In the genomic region with DNA sequence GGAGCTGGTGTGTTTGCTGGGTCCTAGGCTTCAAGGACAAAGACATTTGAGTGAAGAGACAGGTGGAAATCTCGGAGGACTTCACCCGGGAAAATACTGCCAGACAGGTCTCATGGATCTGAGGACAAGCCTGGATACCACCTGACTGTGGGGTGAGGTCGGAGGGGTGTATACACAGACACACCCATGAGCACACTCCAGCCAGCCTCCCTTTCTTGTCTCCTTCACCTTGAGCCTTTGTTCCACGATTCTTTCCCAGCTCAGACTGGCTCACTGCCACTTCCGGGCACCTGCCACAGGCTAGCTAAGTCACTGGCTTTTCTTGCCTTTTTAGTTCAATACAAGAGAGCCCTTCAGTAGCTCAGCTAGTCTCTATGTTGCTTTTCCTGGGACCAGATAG, we compare ENCODE assay signal across 18 mouse cellular contexts. TPM values are rescaled to one million over a fixed set of nuclear protein-coding genes. Genes with fewer than 3 reads are reported as not detected.
DNase-seq lines count a peak whose midpoint lies in the region; ATAC-seq and TF ChIP-seq lines count a peak whose summit lies in the region.
"Had no signal": no experiment of that assay in that cellular context is flagged by ENCODE, and none has a peak within 500 bp of the region (broad histone marks: within the 10 kb centered on the region; RNA-seq: fewer than 3 reads in every experiment).

No protein-coding gene starts in this region.

- DNase-seq in embryonic facial prominence, embryonic 10.5 days (ENCODE audit: low spot score): no peak
- no peak for DNase-seq in lung, embryonic 14.5 days
- no peak for DNase-seq in lung, postnatal 10 days
- peak; percentile 69 for DNase-seq in ES-E14 (ENCODE audit: low read depth, low spot score)
- DNase-seq in limb, embryonic 14.5 days (ENCODE audit: low spot score): no peak
- no peak for DNase-seq in retina, embryonic 14.5 days (ENCODE audit: low spot score)
- DNase-seq in neural tube, embryonic 10.5 days (ENCODE audit: extremely low spot score, low spot score): no peak
- DNase-seq: B cell, adult 2 months; right cerebral cortex, postnatal 14 days had no signal

- H3K9ac ChIP-seq in embryonic facial prominence, embryonic 13.5 days: peak overlapping the region; percentile 33; the same call in 1 of the 2 replicates
- H3K9ac ChIP-seq in lung, embryonic 14.5 days: no peak overlapping the region
- H3K9ac ChIP-seq in ES-E14 (ENCODE audit: insufficient read depth, low read depth, low read length, poor library complexity, severe bottlenecking): peak overlapping the region; percentile 20; the same call in 1 of the 2 replicates
- no peak overlapping the region for H3K9ac ChIP-seq in limb, embryonic 14.5 days (ENCODE audit: low read depth, low read length, severe bottlenecking)
- H3K9ac ChIP-seq: heart, embryonic 13.5 days; neural tube, embryonic 12.5 days had no signal

- no peak for TF ChIP-seq POLR2A in limb, embryonic 14.5 days (IDR thresholded peaks at IDR 0.05; ENCODE audit: borderline replicate concordance, extremely low read depth, insufficient read depth, insufficient read length)

- no peaks in the 10 kb centered on the region for H3K9me3 ChIP-seq in embryonic facial prominence, embryonic 13.5 days
- H3K9me3 ChIP-seq in embryonic facial prominence, embryonic 10.5 days: no peaks in the 10 kb centered on the region
- H3K9me3 ChIP-seq in lung, embryonic 14.5 days (ENCODE audit: low read depth, low read length): no peaks in the 10 kb centered on the region
- H3K9me3 ChIP-seq in ES-E14 (ENCODE audit: control insufficient read depth, insufficient read depth, low read depth, low read length): no peaks in the 10 kb centered on the region
- no peaks in the 10 kb centered on the region for H3K9me3 ChIP-seq in limb, embryonic 14.5 days (ENCODE audit: control insufficient read depth, low read length)
- H3K9me3 ChIP-seq: heart, embryonic 13.5 days; neural tube, embryonic 12.5 days had no signal

- no peak for TF ChIP-seq CTCF in lung, embryonic 14.5 days (IDR thresholded peaks at IDR 0.05; ENCODE audit: low read depth)

- no peak overlapping the region for H3K4me3 ChIP-seq in embryonic facial prominence, embryonic 13.5 days
- H3K4me3 ChIP-seq in embryonic facial prominence, embryonic 10.5 days: no peak overlapping the region
- no peak overlapping the region for H3K4me3 ChIP-seq in lung, embryonic 14.5 days (ENCODE audit: low read depth, low read length)
- peak overlapping the region; percentile 33 to 48; a peak in 3 of 4 replicates for H3K4me3 ChIP-seq in ES-E14 (ENCODE audit: insufficient read depth in 1 of 2, low read depth in 1 of 2, low read length in 2 of 2, poor library complexity in 1 of 2, severe bottlenecking in 1 of 2)
- H3K4me3 ChIP-seq in limb, embryonic 14.5 days (replicated peaks; ENCODE audit: low read length): no peak overlapping the region
- H3K4me3 ChIP-seq: heart, embryonic 13.5 days; neural tube, embryonic 12.5 days had no signal

- in situ Hi-C loops in ES-E14 (cut with MboI; ENCODE audit: low sequenced_read_pairs in 2 of 2, unreplicated experiment in 2 of 2): no loop called here

- H3K27ac ChIP-seq in embryonic facial prominence, embryonic 13.5 days: peak overlapping the region; percentile 88
- H3K27ac ChIP-seq in embryonic facial prominence, embryonic 10.5 days (replicated peaks): no peak overlapping the region; the same call in 1 of the 2 replicates
- H3K27ac ChIP-seq in lung, embryonic 14.5 days (ENCODE audit: low read depth): peak overlapping the region; percentile 75; the same call in 1 of the 2 replicates
- peak overlapping the region; percentile 70 for H3K27ac ChIP-seq in ES-E14 (ENCODE audit: insufficient read depth, low read depth, low read length, poor library complexity, severe bottlenecking)
- H3K27ac ChIP-seq in limb, embryonic 14.5 days (replicated peaks; ENCODE audit: low read depth, low read length): peak overlapping the region; percentile 72; the same call in 1 of the 2 replicates
- H3K27ac ChIP-seq: neural tube, embryonic 12.5 days had no signal

- WGBS in embryonic facial prominence, embryonic 13.5 days: 59% methylated on average over 5 of the region's 5 CpGs
- WGBS in embryonic facial prominence, embryonic 10.5 days: 64% methylated on average over 5 of the region's 5 CpGs
- 54% methylated on average over 5 of the region's 5 CpGs for WGBS in lung, embryonic 14.5 days
- WGBS in limb, embryonic 14.5 days: 63% methylated on average over 5 of the region's 5 CpGs

- H3K4me2 ChIP-seq in embryonic facial prominence, embryonic 13.5 days: no peak overlapping the region
- H3K4me2 ChIP-seq in lung, embryonic 14.5 days: no peak overlapping the region
- H3K4me2 ChIP-seq in limb, embryonic 14.5 days (replicated peaks; ENCODE audit: low read depth, low read length, severe bottlenecking): no peak overlapping the region
- H3K4me2 ChIP-seq: heart, embryonic 13.5 days; neural tube, embryonic 12.5 days had no signal

- no peaks in the 10 kb centered on the region for H3K36me3 ChIP-seq in embryonic facial prominence, embryonic 13.5 days
- no peaks in the 10 kb centered on the region for H3K36me3 ChIP-seq in embryonic facial prominence, embryonic 10.5 days (replicated peaks)
- no peaks in the 10 kb centered on the region for H3K36me3 ChIP-seq in lung, embryonic 14.5 days (ENCODE audit: insufficient read depth)
- no peaks in the 10 kb centered on the region for H3K36me3 ChIP-seq in ES-E14 (ENCODE audit: control insufficient read depth, insufficient read depth, low read length, poor library complexity, severe bottlenecking)
- no peaks in the 10 kb centered on the region for H3K36me3 ChIP-seq in limb, embryonic 14.5 days (ENCODE audit: control insufficient read depth, insufficient read depth, low read length)
- H3K36me3 ChIP-seq: heart, embryonic 13.5 days; neural tube, embryonic 12.5 days had no signal

- ATAC-seq in embryonic facial prominence, embryonic 13.5 days (ENCODE audit: insufficient number of reproducible peaks, insufficient read depth, low FRiP score, low TSS enrichment, low read depth): no peak
- no peak for ATAC-seq in lung, embryonic 14.5 days (ENCODE audit: insufficient read depth)
- ATAC-seq in limb, embryonic 14.5 days (ENCODE audit: low FRiP score, low read depth): no peak
- ATAC-seq: hindbrain, embryonic 16.5 days had no signal

- peaks cover 47% of the 10 kb centered on the region for H3K4me1 ChIP-seq in embryonic facial prominence, embryonic 13.5 days
- H3K4me1 ChIP-seq in embryonic facial prominence, embryonic 10.5 days: peaks cover 44% of the 10 kb centered on the region
- H3K4me1 ChIP-seq in lung, embryonic 14.5 days (ENCODE audit: insufficient read depth): peaks cover 24% of the 10 kb centered on the region
- peaks cover 9 to 22% of the 10 kb centered on the region in 2 experiments; a peak in 3 of 4 replicates for H3K4me1 ChIP-seq in ES-E14 (ENCODE audit: control insufficient read depth in 2 of 2, insufficient read depth in 2 of 2, low read length in 2 of 2, poor library complexity in 1 of 2)
- H3K4me1 ChIP-seq in limb, embryonic 14.5 days (ENCODE audit: control insufficient read depth, insufficient read depth, low read length): peaks cover 39% of the 10 kb centered on the region

- no peaks in the 10 kb centered on the region for H3K27me3 ChIP-seq in embryonic facial prominence, embryonic 13.5 days
- peaks cover 34% of the 10 kb centered on the region; the same call in 1 of the 2 replicates for H3K27me3 ChIP-seq in embryonic facial prominence, embryonic 10.5 days (replicated peaks; ENCODE audit: low read depth, poor library complexity, severe bottlenecking)
- H3K27me3 ChIP-seq in lung, embryonic 14.5 days (ENCODE audit: insufficient read depth, low read length): no peaks in the 10 kb centered on the region
- H3K27me3 ChIP-seq in limb, embryonic 14.5 days (ENCODE audit: control insufficient read depth, insufficient read depth, low read length): no peaks in the 10 kb centered on the region
- H3K27me3 ChIP-seq: neural tube, embryonic 12.5 days had no signal

TF ChIP-seq in ES-E14, 5 proteins besides CTCF, POLR2A, EP300 and RAD21 (continues in another document):
- TF ChIP-seq HCFC1 (IDR thresholded peaks at IDR 0.05; ENCODE audit: borderline replicate concordance, insufficient read depth, low read length) (no peak), MAFK (IDR thresholded peaks at IDR 0.05; ENCODE audit: insufficient read depth, low read depth, low read length) (no peak)

RNA-seq across cellular contexts. Expression of gene Acvr1b, which starts 9.6 kb away (rescaled TPM):
- polyA plus RNA-seq in embryonic facial prominence, embryonic 13.5 days (2015; fragmentation: Nextera tagmentation; extraction: Ambion mirVana): 8.0 TPM in 2 replicates
- 5.5 and 6.2 TPM in 2 replicates for polyA plus RNA-seq in embryonic facial prominence, embryonic 10.5 days (2016; fragmentation: Nextera tagmentation; extraction: Ambion mirVana)
- polyA plus RNA-seq in lung, embryonic 14.5 days (2014; fragmentation: Nextera tagmentation; extraction: Ambion mirVana): 6.3 and 6.4 TPM in 2 replicates
- total RNA-seq in ES-E14 (2012; rRNA removed): 26.4 and 43.4 TPM in 2 replicates
- polyA plus RNA-seq in limb, embryonic 14.5 days (2012; rRNA removed): 27.2 and 32.8 TPM in 2 replicates
- polyA plus RNA-seq in limb, embryonic 14.5 days (2014; fragmentation: Nextera tagmentation; extraction: Ambion mirVana): 12.3 and 12.9 TPM in 2 replicates

RNA-seq across cellular contexts. Expression of gene Acvrl1, which starts 36.0 kb away (rescaled TPM):
- polyA plus RNA-seq in embryonic facial prominence, embryonic 13.5 days (2015; fragmentation: Nextera tagmentation; extraction: Ambion mirVana): 9.9 and 10.1 TPM in 2 replicates
- polyA plus RNA-seq in embryonic facial prominence, embryonic 10.5 days (2016; fragmentation: Nextera tagmentation; extraction: Ambion mirVana): 10.3 and 10.6 TPM in 2 replicates
- 34.4 and 39.0 TPM in 2 replicates for polyA plus RNA-seq in lung, embryonic 14.5 days (2014; fragmentation: Nextera tagmentation; extraction: Ambion mirVana)
- total RNA-seq in ES-E14 (2012; rRNA removed): 2.5 and 3.3 TPM in 2 replicates
- 16.1 and 17.8 TPM in 2 replicates for polyA plus RNA-seq in limb, embryonic 14.5 days (2012; rRNA removed)
- polyA plus RNA-seq in limb, embryonic 14.5 days (2014; fragmentation: Nextera tagmentation; extraction: Ambion mirVana): 8.2 and 10.2 TPM in 2 replicates

RNA-seq across cellular contexts. Expression of gene Ankrd33, which starts 48.7 kb away (rescaled TPM):
- polyA plus RNA-seq in embryonic facial prominence, embryonic 13.5 days (2015; fragmentation: Nextera tagmentation; extraction: Ambion mirVana): not detected in 2 replicates
- 0.10 TPM in 1 of 2 replicates, not detected in the other for polyA plus RNA-seq in embryonic facial prominence, embryonic 10.5 days (2016; fragmentation: Nextera tagmentation; extraction: Ambion mirVana)
- not detected in 2 replicates for polyA plus RNA-seq in lung, embryonic 14.5 days (2014; fragmentation: Nextera tagmentation; extraction: Ambion mirVana)
- total RNA-seq in ES-E14 (2012; rRNA removed): not detected in 2 replicates
- polyA plus RNA-seq in limb, embryonic 14.5 days (2012; rRNA removed): not detected in 2 replicates
- polyA plus RNA-seq in limb, embryonic 14.5 days (2014; fragmentation: Nextera tagmentation; extraction: Ambion mirVana): not detected in 2 replicates
- total RNA-seq: gastrocnemius, adult 8-10 months; layer of hippocampus, adult 18-20 months; left cerebral cortex, postnatal 25 days; megakaryocyte progenitor cell, adult 5-6 weeks had no signal
- polyA plus RNA-seq: heart, embryonic 13.5 days; hindbrain, embryonic 16.5 days; neural tube, embryonic 12.5 days; testis, adult 2 months had no signal

RNA-seq across cellular contexts. Expression of gene Grasp, which starts 59.7 kb away (rescaled TPM):
- polyA plus RNA-seq in embryonic facial prominence, embryonic 13.5 days (2015; fragmentation: Nextera tagmentation; extraction: Ambion mirVana): 7.4 and 8.0 TPM in 2 replicates
- polyA plus RNA-seq in embryonic facial prominence, embryonic 10.5 days (2016; fragmentation: Nextera tagmentation; extraction: Ambion mirVana): 5.3 and 6.7 TPM in 2 replicates
- 7.8 and 10.4 TPM in 2 replicates for polyA plus RNA-seq in lung, embryonic 14.5 days (2014; fragmentation: Nextera tagmentation; extraction: Ambion mirVana)
- total RNA-seq in ES-E14 (2012; rRNA removed): 10.8 and 12.9 TPM in 2 replicates
- 20.5 and 25.8 TPM in 2 replicates for polyA plus RNA-seq in limb, embryonic 14.5 days (2012; rRNA removed)
- polyA plus RNA-seq in limb, embryonic 14.5 days (2014; fragmentation: Nextera tagmentation; extraction: Ambion mirVana): 7.4 and 7.5 TPM in 2 replicates

Comparison
In these comparisons a context has a peak if more than half of its experiments do, and no peak if none do; other contexts are left out.
1. H3K4me3 ChIP-seq: peak in ES-E14 (2 of 2); none in embryonic facial prominence, embryonic 13.5 days (single experiment), embryonic facial prominence, embryonic 10.5 days (single experiment), lung, embryonic 14.5 days (single experiment) and limb, embryonic 14.5 days (single experiment).
2. H3K9ac ChIP-seq: peak in embryonic facial prominence, embryonic 13.5 days (single experiment) and ES-E14 (single experiment); none in lung, embryonic 14.5 days (single experiment) and limb, embryonic 14.5 days (single experiment).